Mouse (Mus musculus): ENCODE measurements around the gene Wdr20.

- TF ChIP-seq GATA1 (IDR thresholded peaks at IDR 0.05; ENCODE audit: borderline replicate concordance, low read length) (no peak), FLI1 (IDR thresholded peaks at IDR 0.05; ENCODE audit: low read length) (no peak)
These were observed 42.0 kb upstream of the Wdr20 start for GRCm38 (mm10) chr12:110695676-110696171.
